Comparison of ENCODE assay signal across 17 mouse cellular contexts in the genomic region with DNA sequence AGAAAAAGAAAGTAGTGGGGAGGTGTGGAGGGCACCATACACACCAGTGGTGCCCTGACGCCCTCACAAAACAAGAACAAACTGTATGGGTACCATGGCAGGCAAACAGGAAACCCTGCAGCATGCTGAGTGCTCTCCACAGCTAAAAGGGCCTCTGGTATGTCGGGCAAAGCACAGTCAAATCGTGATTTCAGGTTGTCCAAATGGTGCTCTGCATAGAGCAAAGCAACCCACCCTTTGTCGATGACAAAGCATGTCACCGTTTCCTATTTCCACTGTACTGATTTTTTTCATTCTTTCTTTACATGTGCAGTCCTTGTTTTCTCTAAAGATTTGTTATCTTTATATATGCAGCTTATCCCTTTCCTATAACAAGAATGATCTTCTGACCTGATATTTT.
DNase-seq lines count a peak whose midpoint lies in the region; ATAC-seq lines count a peak whose summit lies in the region.
"Had no signal": no experiment of that assay in that cellular context is flagged by ENCODE, and none has a peak within 500 bp of the region (broad histone marks: within the 10 kb centered on the region; RNA-seq: fewer than 3 reads in every experiment).

No protein-coding gene starts in this region.

- ATAC-seq in activated CD4-positive, CD25-positive, alpha-beta regulatory T cell, adult 4 months: peak; percentile 52
- ATAC-seq in erythroid progenitor cell, adult 5-6 weeks (replicated peaks; ENCODE audit: low FRiP score, poor library complexity, severe bottlenecking): no peak
- ATAC-seq: forebrain, embryonic 13.5 days; intestine, embryonic 15.5 days; midbrain, embryonic 13.5 days had no signal

- peak; percentile 43 to 49 for DNase-seq in spleen, postnatal 36 days (ENCODE audit: low spot score in 2 of 2)
- DNase-seq in spleen, postnatal 4 days (ENCODE audit: low spot score in 2 of 2): no peak
- DNase-seq in lung, postnatal 25 days (ENCODE audit: low spot score): peak; percentile 66
- no peak for DNase-seq in gastrocnemius, postnatal 10 days
- no peak for DNase-seq in embryo, embryonic 11 days
- DNase-seq: cerebellum, adult 11 months; cerebellum, postnatal 14 days; heart, postnatal 4 days; kidney, adult 9 months; kidney, postnatal 14 days; lung, embryonic 14.5 days; thymus, adult 18-20 months had no signal

Comparison
In these comparisons a context has a peak if more than half of its experiments do, and no peak if none do; other contexts are left out.
1. DNase-seq: peak in spleen, postnatal 36 days (2 of 2) and lung, postnatal 25 days (single experiment); none in spleen, postnatal 4 days (0 of 2), gastrocnemius, postnatal 10 days (single experiment) and embryo, embryonic 11 days (single experiment).